Mouse (Mus musculus): Measurements from ENCODE around the gene Nrp1. TPM values are rescaled to one million over a fixed set of nuclear protein-coding genes. Genes with fewer than 3 reads are reported as not detected.

Nrp1 gene
- polyA plus RNA-seq, 1 experiment from 2014 or later, result 107 TPM

DNA sequence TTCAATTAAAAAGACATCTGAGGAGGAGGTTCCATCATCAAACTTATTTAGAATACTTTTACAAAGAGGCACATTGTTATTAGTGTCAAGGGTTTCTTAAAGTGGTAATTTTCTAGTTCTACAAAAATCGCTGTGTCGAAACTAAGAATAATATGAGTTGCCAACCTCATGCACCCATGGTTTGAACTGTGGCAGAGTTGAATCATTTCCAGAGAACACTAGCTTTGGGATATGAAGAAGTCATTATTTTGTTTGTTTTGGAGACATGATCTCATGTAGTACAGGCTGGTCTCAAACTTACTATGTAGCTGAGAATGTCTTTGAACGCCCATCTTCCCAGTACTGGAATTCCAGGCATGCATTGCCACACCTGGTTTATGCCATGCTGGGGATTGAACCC lies 68.7 kb downstream of the Nrp1 start:
- Histone ChIP-seq H3K4me1 (no peaks in the 10 kb centered on the region), H3K27me3 (replicated peaks) (no peaks in the 10 kb centered on the region), H3K9me3 (replicated peaks) (no peaks in the 10 kb centered on the region), H3K27ac (replicated peaks) (no peak overlapping the region), H3K4me3 (replicated peaks) (no peak overlapping the region), H3K9ac (replicated peaks) (no peak overlapping the region), H3K4me2 (no peak overlapping the region), H3K36me3 (peaks cover 13% of the 10 kb centered on the region)
- ATAC-seq (ENCODE audit: low FRiP score), result no peak
- 90% methylated on average over 3 of the region's 3 CpGs for WGBS

- no peak for ATAC-seq (ENCODE audit: low FRiP score)
- no peak overlapping the region for H3K4me2 ChIP-seq
- 62% methylated on average over 1 of the region's 1 CpGs for WGBS
Measured at GRCm38 (mm10) chr8:128428971-128429370, 70.6 kb downstream of the Nrp1 start.

GRCm38 (mm10) chr8:128431082-128431481 lies 72.7 kb downstream of the Nrp1 start:
- Histone ChIP-seq H3K9ac (replicated peaks) (no peak overlapping the region), H3K4me3 (replicated peaks) (no peak overlapping the region), H3K9me3 (replicated peaks) (no peaks in the 10 kb centered on the region), H3K4me2 (no peak overlapping the region), H3K27me3 (replicated peaks) (no peaks in the 10 kb centered on the region), H3K27ac (replicated peaks) (no peak overlapping the region), H3K4me1 (no peaks in the 10 kb centered on the region), H3K36me3 (peaks cover 42% of the 10 kb centered on the region)
- no peak for ATAC-seq (ENCODE audit: low FRiP score)
- 77% methylated on average over 1 of the region's 1 CpGs for WGBS

More at GRCm38 (mm10) chr8:128428971-128429370, 70.6 kb downstream of the Nrp1 start:
- H3K4me1 ChIP-seq, result no peaks in the 10 kb centered on the region
- H3K9me3 ChIP-seq (replicated peaks), result no peaks in the 10 kb centered on the region
- no peak overlapping the region for H3K9ac ChIP-seq (replicated peaks)
- 0 out of 2 replicates have a peak overlapping the region, but pooled peaks have one; percentile 35 for H3K27ac ChIP-seq (replicated peaks)
- H3K36me3 ChIP-seq, result peaks cover 28% of the 10 kb centered on the region
- no peak overlapping the region for H3K4me3 ChIP-seq (replicated peaks)
- no peaks in the 10 kb centered on the region for H3K27me3 ChIP-seq (replicated peaks)

DNA sequence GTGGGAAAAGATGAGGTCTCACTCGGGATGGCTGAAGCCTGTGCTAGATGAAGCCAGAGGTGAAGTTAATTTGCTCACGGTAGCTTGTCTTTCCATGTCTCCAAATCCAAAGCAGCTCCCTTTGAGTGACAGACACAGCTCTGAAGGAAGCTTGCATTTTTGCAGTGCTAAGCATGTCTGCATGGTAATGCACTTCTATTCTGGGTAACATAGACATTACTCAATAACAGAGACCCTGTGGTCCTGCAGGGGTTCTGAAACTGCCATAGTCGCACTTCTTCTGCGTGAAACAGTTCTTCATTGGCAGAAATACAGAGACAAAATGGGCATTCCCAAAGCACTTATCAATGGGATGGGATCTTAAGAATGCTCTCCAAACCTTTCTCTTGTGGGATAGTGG lies 77.3 kb downstream of the Nrp1 start:
- no peak overlapping the region for H3K4me2 ChIP-seq
- H3K9ac ChIP-seq (replicated peaks), result no peak overlapping the region
- H3K27me3 ChIP-seq (replicated peaks), result no peaks in the 10 kb centered on the region
- no peak overlapping the region for H3K27ac ChIP-seq (replicated peaks)
- no peak overlapping the region for H3K4me3 ChIP-seq (replicated peaks)
- H3K4me1 ChIP-seq, result peaks cover 13% of the 10 kb centered on the region
- H3K36me3 ChIP-seq, result peaks cover 49% of the 10 kb centered on the region
- ATAC-seq (ENCODE audit: low FRiP score), result no peak
- no peaks in the 10 kb centered on the region for H3K9me3 ChIP-seq (replicated peaks)
- WGBS, result 93% methylated on average over 4 of the region's 4 CpGs

DNA sequence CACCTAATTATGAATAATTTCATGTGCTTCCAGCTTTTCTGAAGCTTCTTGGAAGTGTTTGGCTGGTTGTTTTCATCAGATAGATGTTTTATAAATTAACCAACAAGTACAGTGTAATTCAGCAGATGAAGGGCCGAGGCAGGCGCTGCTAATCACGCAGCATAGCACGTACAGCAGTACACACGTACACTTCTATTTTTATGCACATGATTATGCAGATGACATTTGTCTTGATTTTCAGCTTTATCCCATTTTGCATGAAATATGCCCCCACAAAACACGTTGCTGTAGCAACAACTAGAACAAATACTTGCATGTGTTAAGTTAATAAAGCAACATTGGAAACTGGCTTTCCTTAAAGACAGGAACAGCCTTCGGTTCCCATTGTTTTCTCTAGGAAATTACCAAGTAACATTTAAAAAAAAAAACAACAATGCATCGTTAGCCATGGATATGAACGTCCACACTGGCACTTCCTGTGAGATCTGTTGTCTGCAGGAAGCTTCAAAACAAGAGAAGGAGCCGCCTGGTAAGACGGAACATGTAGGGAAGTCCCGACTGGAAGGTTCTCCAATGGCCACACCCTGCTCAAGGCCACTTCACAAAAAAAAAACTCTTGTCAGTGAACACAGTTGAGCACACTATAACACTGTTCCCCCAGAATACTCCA lies 78.9 kb downstream of the Nrp1 start:
- Histone ChIP-seq H3K27ac (replicated peaks) (0 out of 2 replicates have a peak overlapping the region, but pooled peaks have one; percentile 23), H3K4me3 (replicated peaks) (no peak overlapping the region), H3K36me3 (peaks cover 43% of the 10 kb centered on the region), H3K9me3 (replicated peaks) (no peaks in the 10 kb centered on the region), H3K4me2 (no peak overlapping the region), H3K9ac (replicated peaks) (no peak overlapping the region), H3K4me1 (peaks cover 22% of the 10 kb centered on the region), H3K27me3 (replicated peaks) (no peaks in the 10 kb centered on the region)
- 71% methylated on average over 12 of the region's 12 CpGs for WGBS
- ATAC-seq (ENCODE audit: low FRiP score), result no peak

DNA sequence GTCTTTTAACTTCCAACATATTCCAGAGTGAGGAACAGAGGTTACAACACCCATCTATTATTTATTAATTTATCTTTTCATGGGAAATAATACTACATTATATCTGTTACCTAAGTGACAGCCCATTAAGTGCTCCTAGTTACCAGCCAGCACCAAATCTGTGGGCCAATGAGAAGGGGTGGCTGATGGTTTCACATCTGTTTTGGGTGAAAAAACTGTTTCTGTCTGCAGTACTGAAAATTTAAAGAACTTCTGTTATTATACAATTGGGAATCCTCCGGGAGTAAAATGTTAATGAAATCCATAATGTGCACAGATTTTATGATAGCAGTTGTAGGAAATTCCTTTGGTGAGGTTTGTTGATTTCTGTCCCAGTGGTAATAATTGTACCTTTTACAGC lies 83.0 kb downstream of the Nrp1 start:
- Histone ChIP-seq H3K4me3 (replicated peaks) (no peak overlapping the region), H3K9ac (replicated peaks) (no peak overlapping the region), H3K27me3 (replicated peaks) (no peaks in the 10 kb centered on the region), H3K4me2 (no peak overlapping the region), H3K27ac (replicated peaks) (no peak overlapping the region), H3K9me3 (replicated peaks) (no peaks in the 10 kb centered on the region), H3K36me3 (peaks cover 8% of the 10 kb centered on the region; the same call in 1 of the 2 replicates), H3K4me1 (peaks cover 46% of the 10 kb centered on the region)
- ATAC-seq (ENCODE audit: low FRiP score), result no peak
- WGBS, result 41% methylated on average over 1 of the region's 1 CpGs

DNA sequence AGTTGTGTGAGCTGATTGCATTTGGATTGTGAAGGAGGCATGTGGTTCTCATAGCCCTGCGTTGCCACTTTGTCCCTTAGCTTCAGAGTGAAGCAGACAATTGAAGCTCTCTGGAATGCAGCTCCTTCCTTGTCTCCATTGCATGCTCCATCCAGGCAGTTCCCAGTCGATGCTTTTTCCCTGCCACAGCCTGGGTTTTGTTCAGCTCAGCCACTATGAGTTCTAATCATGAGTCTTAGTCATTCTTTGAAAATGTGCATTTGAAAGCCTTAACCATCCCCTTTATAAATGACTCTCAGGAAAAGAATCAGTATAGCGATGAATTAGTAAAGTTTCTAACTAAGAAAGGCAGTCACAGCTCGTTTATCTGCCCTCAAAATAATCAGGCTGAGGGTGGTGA lies 87.2 kb downstream of the Nrp1 start:
- Histone ChIP-seq H3K9ac (replicated peaks) (no peak overlapping the region), H3K36me3 (0 out of 2 replicates have a peak, but pooled peaks cover 3% of the 10 kb centered on the region), H3K9me3 (replicated peaks) (no peaks in the 10 kb centered on the region), H3K4me1 (peaks cover 41% of the 10 kb centered on the region), H3K27me3 (replicated peaks) (no peaks in the 10 kb centered on the region), H3K4me2 (no peak overlapping the region), H3K4me3 (replicated peaks) (no peak overlapping the region), H3K27ac (replicated peaks) (no peak overlapping the region)
- no peak for ATAC-seq (ENCODE audit: low FRiP score)
- 29% methylated on average over 4 of the region's 4 CpGs for WGBS

- H3K9me3 ChIP-seq (replicated peaks), result no peaks in the 10 kb centered on the region
- no peak overlapping the region for H3K4me3 ChIP-seq (replicated peaks)
- H3K27ac ChIP-seq (replicated peaks), result no peak overlapping the region
- H3K36me3 ChIP-seq, result 0 out of 2 replicates have a peak, but pooled peaks cover 3% of the 10 kb centered on the region
- no peak for ATAC-seq (ENCODE audit: low FRiP score)
- 88% methylated on average over 3 of the region's 3 CpGs for WGBS
- no peaks in the 10 kb centered on the region for H3K27me3 ChIP-seq (replicated peaks)
- peaks cover 49% of the 10 kb centered on the region for H3K4me1 ChIP-seq
- H3K9ac ChIP-seq (replicated peaks), result no peak overlapping the region
- H3K4me2 ChIP-seq, result no peak overlapping the region
Measured at GRCm38 (mm10) chr8:128446636-128447035, 88.2 kb downstream of the Nrp1 start.

DNA sequence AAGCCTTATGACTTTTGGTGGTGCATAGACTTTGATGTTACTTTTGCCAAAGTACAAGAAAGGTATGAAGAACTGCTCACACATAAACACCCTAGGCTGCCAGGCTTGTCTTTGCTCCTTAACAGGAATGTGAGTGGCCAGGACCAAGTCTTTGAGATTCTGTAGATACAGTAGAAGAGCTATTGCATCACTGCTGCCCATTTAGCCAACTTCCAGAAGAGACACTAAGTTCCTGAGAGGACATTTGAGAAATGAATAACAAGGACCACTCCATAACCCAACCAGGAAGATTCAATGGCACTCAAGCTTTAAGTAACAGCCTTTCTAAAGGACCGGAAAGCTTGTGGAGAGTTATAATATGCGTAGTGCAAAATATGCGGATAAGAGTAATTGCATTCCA lies 88.9 kb downstream of the Nrp1 start:
- Histone ChIP-seq H3K4me3 (replicated peaks) (no peak overlapping the region), H3K9ac (replicated peaks) (no peak overlapping the region), H3K27me3 (replicated peaks) (no peaks in the 10 kb centered on the region), H3K9me3 (replicated peaks) (no peaks in the 10 kb centered on the region), H3K4me1 (peaks cover 45% of the 10 kb centered on the region), H3K36me3 (0 out of 2 replicates have a peak, but pooled peaks cover 3% of the 10 kb centered on the region), H3K4me2 (no peak overlapping the region), H3K27ac (replicated peaks) (no peak overlapping the region)
- WGBS, result 95% methylated on average over 3 of the region's 3 CpGs
- no peak for ATAC-seq (ENCODE audit: low FRiP score)

GRCm38 (mm10) chr8:128450390-128451032 lies 92.1 kb downstream of the Nrp1 start:
- H3K4me3 ChIP-seq (replicated peaks), result no peak overlapping the region
- H3K9me3 ChIP-seq (replicated peaks), result no peaks in the 10 kb centered on the region
- H3K9ac ChIP-seq (replicated peaks), result no peak overlapping the region
- 18% methylated on average over 9 of the region's 9 CpGs for WGBS
- H3K4me1 ChIP-seq, result peaks cover 34% of the 10 kb centered on the region
- no peaks in the 10 kb centered on the region for H3K27me3 ChIP-seq (replicated peaks)
- H3K4me2 ChIP-seq, result no peak overlapping the region; the same call in 1 of the 2 replicates
- 0 out of 2 replicates have a peak, but pooled peaks cover 3% of the 10 kb centered on the region for H3K36me3 ChIP-seq
- peak; percentile 69 for ATAC-seq (ENCODE audit: low FRiP score)
- H3K27ac ChIP-seq (replicated peaks), result peak overlapping the region; percentile 79

GRCm38 (mm10) chr8:128451121-128451520 lies 92.7 kb downstream of the Nrp1 start:
- Histone ChIP-seq H3K9me3 (replicated peaks) (no peaks in the 10 kb centered on the region), H3K27ac (replicated peaks) (peak overlapping the region; percentile 79), H3K27me3 (replicated peaks) (no peaks in the 10 kb centered on the region), H3K4me3 (replicated peaks) (no peak overlapping the region), H3K36me3 (0 out of 2 replicates have a peak, but pooled peaks cover 3% of the 10 kb centered on the region), H3K4me2 (no peak overlapping the region), H3K9ac (replicated peaks) (no peak overlapping the region), H3K4me1 (peaks cover 28% of the 10 kb centered on the region)
- ATAC-seq (ENCODE audit: low FRiP score), result no peak
- 33% methylated on average over 1 of the region's 1 CpGs for WGBS

- H3K4me3 ChIP-seq (replicated peaks), result no peak overlapping the region
- H3K4me2 ChIP-seq, result no peak overlapping the region
- H3K9me3 ChIP-seq (replicated peaks), result no peaks in the 10 kb centered on the region
- peaks cover 34% of the 10 kb centered on the region for H3K4me1 ChIP-seq
- 0 out of 2 replicates have a peak, but pooled peaks cover 2% of the 10 kb centered on the region for H3K36me3 ChIP-seq
- WGBS, result 68% methylated on average over 2 of the region's 2 CpGs
- no peak overlapping the region for H3K9ac ChIP-seq (replicated peaks)
- no peak for ATAC-seq (ENCODE audit: low FRiP score)
- no peak overlapping the region for H3K27ac ChIP-seq (replicated peaks)
- no peaks in the 10 kb centered on the region for H3K27me3 ChIP-seq (replicated peaks)
Measured at GRCm38 (mm10) chr8:128453471-128453870, 95.1 kb downstream of the Nrp1 start.
